Mouse (Mus musculus) kidney, adult 2 months (tissue): ENCODE results near the gene Rhebl1.

Experiments used
- CTCF ChIP-seq: fragments of 200-500 bp; conservative IDR thresholded peaks from 2 replicates; pipeline ENCODE4 v1.5.1; 2011; ENCODE audit warnings: low read depth, mild to moderate bottlenecking, control low read depth, low read length, moderate library complexity, mixed read lengths; ENCODE audit not compliant: insufficient read depth, insufficient read length
- POLR2A ChIP-seq: fragments of 200-500 bp; IDR thresholded peaks from one replicate; pipeline ENCODE4 v1.6.1; 2011; ENCODE audit warnings: low read depth, low read length, control low read depth

GRCm38 (mm10) chr15:98850668-98851067, 43.7 kb downstream of the Rhebl1 start:
- TF ChIP-seq POLR2A (no peak), CTCF (no peak)
